In the genomic region with DNA sequence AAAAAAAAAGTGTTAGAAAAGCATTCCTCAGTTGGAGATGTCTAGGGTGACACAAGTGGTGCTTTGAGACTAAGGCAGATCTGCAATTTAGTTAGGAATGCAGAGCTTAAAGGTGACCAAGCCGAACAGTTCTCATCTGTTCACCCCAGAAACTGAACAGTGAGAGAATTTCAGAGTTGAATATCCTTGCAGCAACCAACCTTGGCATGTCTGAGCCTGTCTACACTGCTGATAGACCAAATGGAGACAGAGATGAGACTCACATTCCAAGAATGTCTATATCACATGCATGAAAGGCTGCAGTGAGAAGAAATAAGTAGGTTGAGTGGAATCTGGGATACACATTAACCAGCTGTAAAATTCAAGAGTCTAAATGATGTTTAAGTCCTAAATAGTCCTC, we compare ENCODE assay signal across 36 mouse cellular contexts. TPM values are rescaled to one million over a fixed set of nuclear protein-coding genes. Genes with fewer than 3 reads are reported as not detected.
"Had no signal": no experiment of that assay in that cellular context is flagged by ENCODE, and none has a peak within 500 bp of the region (broad histone marks: within the 10 kb centered on the region; RNA-seq: fewer than 3 reads in every experiment).

No protein-coding gene starts in this region.

- H3K27me3 ChIP-seq: heart, embryonic 12.5 days; heart, embryonic 13.5 days; heart, embryonic 15.5 days; hindbrain, embryonic 12.5 days; hindbrain, embryonic 13.5 days; hindbrain, embryonic 15.5 days; intestine, embryonic 15.5 days; kidney, embryonic 15.5 days had no signal

- H3K4me3 ChIP-seq: heart, embryonic 12.5 days; heart, embryonic 13.5 days; heart, embryonic 15.5 days; hindbrain, embryonic 10.5 days; hindbrain, embryonic 12.5 days; hindbrain, embryonic 13.5 days; hindbrain, embryonic 15.5 days; intestine, embryonic 15.5 days; kidney, embryonic 15.5 days; layer of hippocampus, adult 2 months; left cerebral cortex, adult 2 months had no signal

- H3K27ac ChIP-seq: heart, embryonic 13.5 days; heart, embryonic 15.5 days; hindbrain, embryonic 10.5 days; hindbrain, embryonic 12.5 days; hindbrain, embryonic 13.5 days; hindbrain, embryonic 14.5 days; hindbrain, embryonic 15.5 days; hindbrain, postnatal 0 days; intestine, embryonic 15.5 days; kidney, embryonic 15.5 days; kidney, postnatal 0 days; layer of hippocampus, adult 2 months; left cerebral cortex, adult 2 months had no signal

- H3K4me2 ChIP-seq: heart, embryonic 12.5 days; heart, embryonic 13.5 days; heart, embryonic 15.5 days; hindbrain, embryonic 12.5 days; hindbrain, embryonic 13.5 days; hindbrain, embryonic 14.5 days; hindbrain, embryonic 15.5 days; intestine, embryonic 15.5 days; kidney, embryonic 15.5 days had no signal

- H3K9me3 ChIP-seq: heart, embryonic 12.5 days; heart, embryonic 13.5 days; heart, embryonic 15.5 days; hindbrain, embryonic 10.5 days; hindbrain, embryonic 12.5 days; hindbrain, embryonic 13.5 days; hindbrain, embryonic 15.5 days; intestine, embryonic 15.5 days; kidney, embryonic 15.5 days had no signal

- DNase-seq: heart, postnatal 10 days; heart, postnatal 14 days; heart, postnatal 36 days; heart, postnatal 4 days; kidney, adult 11 months; kidney, adult 18-20 months; kidney, adult 2 months; kidney, adult 8-10 months; kidney, adult 9 months; kidney, postnatal 10 days; kidney, postnatal 14 days; kidney, postnatal 25 days; kidney, postnatal 36 days; kidney, postnatal 4 days; layer of hippocampus, adult 9-11 months; layer of hippocampus, postnatal 36 days had no signal

- H3K9ac ChIP-seq: heart, embryonic 12.5 days; heart, embryonic 13.5 days; heart, embryonic 15.5 days; hindbrain, embryonic 12.5 days; hindbrain, embryonic 13.5 days; hindbrain, embryonic 14.5 days; hindbrain, embryonic 15.5 days; intestine, embryonic 15.5 days; kidney, embryonic 15.5 days had no signal

- H3K4me1 ChIP-seq: hindbrain, embryonic 10.5 days; hindbrain, embryonic 12.5 days; hindbrain, embryonic 13.5 days; hindbrain, embryonic 15.5 days; intestine, embryonic 15.5 days; kidney, embryonic 15.5 days had no signal

- ATAC-seq: hindbrain, embryonic 16.5 days; hindbrain, postnatal 0 days; inflammation-experienced regulatory T-cells, adult 6 months; intestine, embryonic 15.5 days; intestine, embryonic 16.5 days; intestine, postnatal 0 days had no signal

- H3K36me3 ChIP-seq: heart, embryonic 12.5 days; heart, embryonic 15.5 days; hindbrain, embryonic 10.5 days; hindbrain, embryonic 13.5 days; hindbrain, embryonic 15.5 days; intestine, embryonic 15.5 days; kidney, embryonic 15.5 days had no signal

RNA-seq across cellular contexts. Expression of a gene that starts 50.5 kb away (rescaled TPM):
- total RNA-seq: heart, postnatal 25 days; heart, postnatal 36 days; hematopoietic stem cell, adult 5-6 weeks had no signal
